Mouse (Mus musculus): ENCODE measurements around the gene Hist1h2bg.
"Not testable (repeated sequence)": the region's sequence is repeated elsewhere in the genome, so short reads cannot be mapped to it uniquely, and the experiment has no call there.

The Hist1h2bg gene

DNA sequence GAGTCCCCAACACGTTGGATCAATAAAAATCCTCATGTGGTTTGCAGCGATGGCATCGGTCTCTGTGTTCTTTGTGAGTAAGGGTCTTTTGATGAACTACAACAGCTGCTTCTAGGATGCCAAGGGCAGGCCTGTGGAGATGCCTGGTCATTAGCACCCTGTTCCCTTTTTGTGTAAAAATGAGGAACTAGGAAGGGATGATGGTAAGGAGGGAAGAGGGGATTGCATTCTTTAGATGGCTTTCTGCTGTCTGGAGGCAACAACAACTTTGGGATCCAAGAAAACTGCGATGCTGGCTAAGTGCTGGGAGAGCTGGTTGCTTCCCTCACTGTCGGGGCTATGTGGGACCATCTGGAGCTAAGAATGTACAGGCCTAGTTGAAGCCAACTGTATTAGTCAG lies 32.9 kb upstream of the Hist1h2bg start:
- DNase-seq (ENCODE audit: low spot score in 2 of 2): no peak

GRCm38 (mm10) chr13:23539821-23540220 lies 31.4 kb upstream of the Hist1h2bg start:
- not testable (repeated sequence) for DNase-seq (ENCODE audit: low spot score in 2 of 2)

GRCm38 (mm10) chr13:23541497-23541896 lies 29.7 kb upstream of the Hist1h2bg start:
- DNase-seq (ENCODE audit: low spot score in 2 of 2): no peak

GRCm38 (mm10) chr13:23542225-23542980 lies 28.8 kb upstream of the Hist1h2bg start:
- DNase-seq (ENCODE audit: low spot score in 2 of 2): peak; percentile 31 to 66

DNA sequence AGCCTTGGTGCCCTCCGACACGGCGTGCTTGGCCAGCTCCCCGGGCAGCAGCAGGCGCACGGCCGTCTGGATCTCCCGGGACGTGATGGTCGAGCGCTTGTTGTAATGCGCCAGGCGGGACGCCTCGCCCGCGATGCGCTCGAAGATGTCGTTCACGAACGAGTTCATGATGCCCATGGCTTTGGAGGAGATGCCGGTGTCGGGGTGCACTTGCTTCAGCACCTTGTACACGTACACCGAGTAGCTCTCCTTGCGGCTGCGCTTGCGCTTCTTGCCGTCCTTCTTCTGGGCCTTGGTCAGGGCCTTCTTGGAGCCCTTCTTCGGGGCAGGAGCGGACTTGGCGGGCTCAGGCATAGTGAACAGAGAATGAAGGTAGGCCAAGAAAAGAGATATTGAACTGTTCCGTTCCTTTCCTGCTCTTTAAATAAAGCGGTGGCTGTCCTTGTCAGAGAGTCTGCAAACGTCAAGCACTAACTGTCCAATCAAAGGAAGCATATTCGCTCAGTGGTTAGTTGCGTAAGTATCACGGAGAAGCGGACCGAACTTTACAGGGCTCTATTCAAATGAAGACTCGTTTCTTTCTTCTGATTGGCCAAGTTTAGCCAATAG lies 28.1 kb upstream of the Hist1h2bg start, which contains the start of gene Hist1h2bh:
TSS of gene Hist1h2bh (minus strand) at position 394 of the 609 bp plus-strand sequence.
- DNase-seq (ENCODE audit: low spot score in 2 of 2): peak; percentile 81 to 90

- peak; percentile 85 to 93 for DNase-seq (ENCODE audit: low spot score in 2 of 2)
Measured at GRCm38 (mm10) chr13:23543965-23544786, 27.0 kb upstream of the Hist1h2bg start, which contains the start of gene Hist1h3f. TSS of gene Hist1h3f (plus strand) at chr13:23544052.

GRCm38 (mm10) chr13:23544787-23545120 lies 26.4 kb upstream of the Hist1h2bg start:
- peak; percentile 24 to 70 for DNase-seq (ENCODE audit: low spot score in 2 of 2)

DNA sequence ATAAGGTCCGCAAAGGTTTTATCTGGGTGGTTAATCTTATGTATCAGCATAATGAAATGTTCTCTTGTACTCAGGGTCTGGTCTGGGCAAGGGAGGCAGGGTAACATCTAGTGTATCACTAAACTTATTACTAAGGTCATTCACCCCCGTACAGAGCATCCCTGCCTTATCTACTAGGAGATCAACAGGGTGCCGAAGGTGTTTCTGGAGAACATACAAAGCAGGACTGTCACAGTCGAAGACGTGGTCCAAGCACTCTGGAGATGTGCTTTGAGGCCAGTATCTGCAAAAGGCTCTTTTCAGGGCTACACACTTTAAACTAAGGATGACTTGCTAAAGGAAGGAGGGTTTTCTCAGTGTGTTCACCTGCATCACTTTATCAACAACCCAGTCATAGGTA lies 24.5 kb upstream of the Hist1h2bg start:
- DNase-seq (ENCODE audit: low spot score in 2 of 2): no peak

GRCm38 (mm10) chr13:23550761-23551145 lies 20.4 kb upstream of the Hist1h2bg start:
- DNase-seq (ENCODE audit: low spot score in 2 of 2): peak; percentile 34 to 63

DNA sequence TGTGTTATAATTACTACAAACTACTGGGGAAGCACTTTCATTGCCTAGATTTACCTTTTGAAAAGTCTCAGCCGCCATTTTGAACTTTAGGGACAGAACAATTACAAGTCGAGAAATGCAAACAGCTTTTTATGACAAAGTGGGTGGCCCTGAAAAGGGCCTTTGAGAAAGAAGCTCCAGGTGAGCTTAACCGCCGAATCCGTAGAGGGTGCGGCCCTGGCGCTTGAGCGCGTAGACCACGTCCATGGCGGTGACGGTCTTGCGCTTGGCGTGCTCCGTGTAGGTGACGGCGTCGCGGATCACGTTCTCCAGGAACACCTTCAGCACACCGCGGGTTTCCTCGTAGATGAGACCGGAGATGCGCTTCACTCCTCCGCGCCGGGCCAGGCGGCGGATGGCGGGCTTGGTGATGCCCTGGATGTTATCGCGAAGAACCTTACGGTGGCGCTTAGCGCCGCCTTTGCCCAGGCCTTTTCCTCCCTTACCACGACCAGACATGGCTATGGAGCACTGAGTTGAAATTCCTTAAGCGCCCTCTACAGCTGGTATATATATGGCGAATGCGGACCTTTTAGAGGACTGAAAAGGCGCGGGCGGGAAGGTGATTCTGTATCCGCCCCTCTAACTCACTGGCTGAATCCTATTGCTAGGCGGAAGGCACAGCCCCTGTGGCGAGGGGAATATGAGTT lies 19.9 kb upstream of the Hist1h2bg start, which contains the start of gene Hist1h4f:
TSS of gene Hist1h4f (minus strand) at position 503 of the 689 bp plus-strand sequence.
- peak; percentile 92 to 95 for DNase-seq (ENCODE audit: low spot score in 2 of 2)

- peak; percentile 16 to 65 for DNase-seq (ENCODE audit: low spot score in 2 of 2)
Measured at GRCm38 (mm10) chr13:23551931-23552914, 19.0 kb upstream of the Hist1h2bg start.

DNA sequence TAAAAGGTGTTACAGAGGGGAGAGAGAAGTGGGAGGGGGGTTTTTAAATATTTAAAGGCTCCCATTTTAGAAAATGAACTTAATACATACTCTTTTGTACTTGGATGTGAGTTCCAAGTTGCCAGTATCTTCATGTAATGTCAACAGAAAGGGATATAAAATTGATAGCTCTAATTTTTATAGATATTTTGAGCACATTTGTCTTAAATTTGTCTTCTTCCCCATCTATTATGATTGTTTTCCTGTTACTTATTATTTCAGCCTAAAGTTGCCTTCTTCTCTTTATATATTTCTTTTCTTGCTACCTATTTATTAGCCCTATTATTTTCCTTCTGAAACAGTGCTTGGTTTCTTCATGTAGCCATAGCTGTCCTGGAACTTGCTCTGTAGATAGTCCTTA lies 18.2 kb upstream of the Hist1h2bg start, which contains the start of gene Hist1h1d:
TSS of gene Hist1h1d (plus strand) at position 301 of the 400 bp plus-strand sequence.
- no peak for DNase-seq (ENCODE audit: low spot score in 2 of 2)

DNA sequence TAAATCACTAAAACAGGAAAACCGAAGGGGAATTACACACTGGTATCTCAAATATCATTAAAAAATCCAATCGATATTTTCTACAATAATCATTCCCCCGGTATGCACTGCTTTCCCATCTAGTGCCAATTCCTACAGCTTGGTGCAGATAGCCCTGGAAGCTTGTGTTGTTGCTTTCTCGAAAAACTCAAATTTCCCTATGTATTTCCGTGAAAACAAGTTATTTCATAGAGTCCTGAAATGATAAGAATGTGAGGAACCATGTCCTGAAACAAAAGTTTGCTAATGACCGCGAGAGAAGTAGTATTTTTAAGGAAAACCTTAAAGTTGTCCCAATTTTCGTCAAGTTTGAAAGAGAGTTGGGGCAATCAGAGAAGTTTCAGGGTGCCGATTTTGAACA lies 16.8 kb upstream of the Hist1h2bg start:
- peak in 1 of 2 experiments; percentile 50 for DNase-seq (ENCODE audit: low spot score in 2 of 2)

DNA sequence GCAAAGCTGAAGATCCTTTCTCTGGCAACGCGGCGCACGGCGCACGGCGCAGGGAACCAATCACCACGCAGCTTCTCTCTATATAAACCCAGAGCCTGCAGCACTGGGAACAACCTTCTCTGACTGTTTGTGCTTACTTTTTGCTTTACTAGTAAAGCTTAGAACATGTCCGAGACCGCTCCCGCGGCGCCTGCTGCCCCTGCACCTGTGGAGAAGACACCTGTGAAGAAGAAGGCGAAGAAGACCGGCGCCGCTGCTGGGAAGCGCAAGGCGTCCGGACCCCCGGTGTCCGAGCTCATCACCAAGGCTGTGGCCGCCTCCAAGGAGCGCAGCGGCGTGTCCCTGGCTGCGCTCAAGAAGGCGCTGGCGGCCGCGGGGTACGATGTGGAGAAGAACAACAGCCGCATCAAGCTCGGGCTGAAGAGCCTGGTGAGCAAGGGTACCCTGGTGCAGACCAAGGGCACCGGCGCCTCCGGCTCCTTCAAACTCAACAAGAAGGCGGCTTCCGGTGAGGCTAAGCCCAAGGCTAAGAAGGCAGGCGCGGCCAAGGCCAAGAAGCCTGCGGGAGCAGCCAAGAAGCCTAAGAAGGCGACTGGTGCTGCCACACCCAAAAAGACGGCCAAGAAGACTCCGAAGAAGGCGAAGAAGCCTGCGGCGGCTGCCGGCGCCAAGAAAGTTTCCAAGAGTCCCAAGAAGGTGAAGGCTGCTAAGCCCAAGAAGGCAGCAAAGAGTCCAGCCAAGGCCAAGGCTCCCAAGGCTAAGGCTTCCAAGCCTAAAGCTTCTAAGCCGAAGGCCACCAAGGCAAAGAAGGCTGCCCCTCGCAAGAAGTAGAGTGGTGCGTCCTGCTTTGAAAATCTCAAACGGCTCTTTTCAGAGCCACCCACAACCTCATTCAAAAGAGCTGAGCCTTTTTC lies 16.0 kb upstream of the Hist1h2bg start:
- peak; percentile 92 to 98 for DNase-seq (ENCODE audit: low spot score in 2 of 2)

- DNase-seq (ENCODE audit: low spot score in 2 of 2): peak; percentile 78 to 88
Measured at GRCm38 (mm10) chr13:23555839-23556416, 15.3 kb upstream of the Hist1h2bg start.

- no peak for DNase-seq (ENCODE audit: low spot score in 2 of 2)
Measured at GRCm38 (mm10) chr13:23556906-23557305, 14.3 kb upstream of the Hist1h2bg start.

DNA sequence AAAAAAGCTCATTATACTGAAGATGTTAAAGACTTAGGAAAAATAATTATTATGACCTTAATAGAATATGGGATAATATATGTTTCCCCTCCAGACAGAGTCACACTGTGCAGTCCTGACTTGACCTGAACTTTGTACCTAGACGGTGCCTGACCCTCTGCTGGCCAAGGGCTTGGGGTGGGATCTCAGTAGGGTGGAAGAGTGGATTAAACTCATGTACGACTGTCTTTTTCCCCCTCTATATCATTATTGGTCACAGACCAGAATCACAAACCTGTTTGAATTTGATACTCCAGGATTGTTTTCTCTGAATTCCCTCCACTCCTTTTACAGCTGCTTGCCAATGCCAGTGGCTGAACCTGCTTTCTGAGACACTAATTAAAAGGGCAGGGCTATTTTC lies 10.5 kb upstream of the Hist1h2bg start:
- DNase-seq (ENCODE audit: low spot score in 2 of 2): not testable (repeated sequence)

- not testable (repeated sequence) for DNase-seq (ENCODE audit: low spot score in 2 of 2)
Measured at GRCm38 (mm10) chr13:23561531-23561882, 9.7 kb upstream of the Hist1h2bg start.
